Mouse (Mus musculus) urinary bladder, adult 2 months (tissue): Measurements from ENCODE around the gene Pnpla8. TPM values are rescaled to one million over a fixed set of nuclear protein-coding genes. Genes with fewer than 3 reads are reported as not detected.

Experiments used
- DNase-seq: peaks from one replicate; pipeline ENCODE4 v3.0.0; 2022; ENCODE audit warnings: low spot score
- polyA plus RNA-seq: library from polyadenylated mRNA; depleted of rRNA; stranded (reverse); fragments of >200 nt; gene quantifications from 2 replicates; pipeline ENCODE4 v1.2.3, GENCODE M21; 2012; rRNA removed

Pnpla8 gene
- polyA plus RNA-seq, 1 experiment, result 46.2 TPM

DNA sequence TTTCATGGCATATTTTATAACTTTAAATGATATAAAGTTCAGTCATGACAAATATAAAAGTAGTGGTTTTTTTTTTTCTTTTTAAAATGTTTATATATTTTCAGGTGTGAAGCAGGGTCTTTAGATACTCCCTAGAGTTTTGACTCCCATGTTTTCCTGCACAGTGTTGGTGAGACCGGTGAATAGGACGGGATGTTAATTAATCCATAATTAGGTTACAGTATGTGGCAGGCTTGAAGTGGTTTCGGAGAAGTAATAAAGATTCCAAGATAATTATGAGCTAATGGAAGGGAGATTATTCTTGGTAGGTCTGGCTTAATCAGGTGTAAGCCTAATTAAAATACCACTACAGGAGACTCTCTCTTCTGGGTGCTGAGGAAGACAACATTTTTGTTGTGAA lies 125.0 kb downstream of the Pnpla8 start:
- no peak for DNase-seq

GRCm38 (mm10) chr12:44355116-44355515 lies 133.9 kb downstream of the Pnpla8 start:
- DNase-seq, result no peak

- no peak for DNase-seq
These were observed 136.3 kb downstream of the Pnpla8 start for GRCm38 (mm10) chr12:44357460-44357859.

DNA sequence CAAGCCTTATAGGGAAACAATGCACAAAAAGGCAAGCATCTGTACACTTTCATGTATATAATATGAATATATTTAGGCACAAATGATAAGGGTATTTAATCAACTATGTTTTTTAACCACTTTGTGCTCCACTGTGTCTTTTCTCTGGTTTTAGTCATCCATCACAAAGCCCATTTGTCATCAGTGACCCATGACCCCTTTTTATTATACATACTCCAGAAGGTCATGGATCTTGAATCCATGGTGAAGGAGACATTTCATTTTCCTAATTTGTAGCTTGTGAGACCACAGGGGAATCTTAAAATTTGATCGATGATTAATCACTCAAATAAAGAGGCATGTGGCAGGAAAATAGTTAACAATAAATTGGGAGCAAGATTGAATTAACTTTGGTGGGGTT lies 136.7 kb downstream of the Pnpla8 start:
- DNase-seq, result no peak

DNA sequence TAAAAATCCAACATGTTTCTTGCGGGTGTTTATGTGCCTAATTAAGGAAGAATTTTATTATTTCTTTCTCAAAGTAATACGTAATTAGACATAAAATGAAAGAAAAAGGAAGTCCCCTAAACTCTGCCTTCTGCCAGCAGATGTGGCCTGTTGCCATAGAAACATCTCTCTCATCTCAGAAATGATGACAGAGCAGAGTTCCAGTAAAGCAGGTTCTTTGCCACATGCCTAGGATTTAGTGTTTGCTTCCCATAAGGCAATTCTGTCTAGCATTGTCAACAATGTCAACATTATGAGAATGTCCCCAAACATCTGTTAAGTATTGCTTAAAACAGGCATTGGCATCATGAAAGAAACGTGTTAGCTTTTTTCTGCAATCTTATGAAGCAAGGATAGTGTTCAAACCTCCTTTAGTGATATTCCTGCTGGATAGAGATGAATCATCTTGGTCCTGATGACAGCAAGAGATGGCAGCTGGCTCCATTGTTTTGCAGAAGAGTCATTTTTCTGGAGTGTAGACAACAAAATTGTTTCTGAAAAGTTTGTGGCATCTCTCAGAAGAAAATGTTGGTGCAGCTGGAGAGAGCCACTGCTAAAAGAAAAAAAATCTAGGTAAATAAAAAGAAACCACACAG lies 150.0 kb downstream of the Pnpla8 start:
- DNase-seq, result no peak

Other genes starting within 250 kb of the Pnpla8 start
- gene Dnajb9, start 11.0 kb upstream of the Pnpla8 start, polyA plus RNA-seq, result 17.3 and 20.5 TPM in 2 replicates
- 0.29 and 0.35 TPM in 2 replicates for gene Nrcam, start 107.5 kb downstream of the Pnpla8 start, polyA plus RNA-seq